Mouse (Mus musculus) ES-Bruce4 (cell line): ENCODE measurements around the gene Trip12.

ENCODE experiments used
- CTCF ChIP-seq: IDR thresholded peaks from one replicate; pipeline ENCODE4 v1.8.1; 2011; ENCODE audit warnings: low read depth, low read length
- EP300 ChIP-seq: IDR thresholded peaks from 2 replicates; pipeline ENCODE4 v1.6.1; 2011; ENCODE audit warnings: low read depth, low read length; ENCODE audit not compliant: insufficient read depth
- POLR2A ChIP-seq: IDR thresholded peaks from one replicate; pipeline ENCODE4 v1.8.1; 2011; ENCODE audit warnings: low read length; ENCODE audit not compliant: insufficient read depth

GRCm38 (mm10) chr1:84853721-84854120 lies 13.4 kb upstream of the Trip12 start:
- TF ChIP-seq CTCF, result no peak
- no peak for TF ChIP-seq POLR2A
- TF ChIP-seq EP300, result no peak
